Mouse (Mus musculus) telencephalon, adult 2 months (tissue): Measurements from ENCODE around the gene Primpol.
A peak's percentile ranks its signal among the peaks of the same experiment; 100 is the strongest.

Experiments used
- DNase-seq: peaks from one replicate; pipeline ENCODE4 v3.0.0-alpha.2; 2011; ENCODE audit warnings: low read depth, low spot score

The Primpol gene

DNA sequence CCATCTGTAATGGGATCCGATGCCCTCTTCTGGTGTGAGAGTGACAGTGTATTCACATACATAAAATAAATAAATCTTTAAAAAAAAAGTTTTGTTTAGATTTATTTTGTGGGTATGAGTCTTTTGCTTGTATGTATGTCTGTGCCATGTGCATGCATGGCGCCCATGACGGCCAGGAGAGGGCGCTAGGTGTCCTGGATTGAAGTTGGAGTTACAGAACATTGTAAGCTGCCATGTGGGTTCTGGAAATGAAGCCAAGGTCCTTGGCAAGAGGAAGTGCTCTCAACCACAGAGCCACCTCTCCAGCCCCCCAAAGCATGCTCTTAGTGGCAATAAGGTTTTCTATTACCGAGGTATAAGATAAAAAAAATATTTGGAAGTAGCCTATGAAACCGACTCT lies 57.6 kb downstream of the Primpol start:
- DNase-seq, result no peak

DNA sequence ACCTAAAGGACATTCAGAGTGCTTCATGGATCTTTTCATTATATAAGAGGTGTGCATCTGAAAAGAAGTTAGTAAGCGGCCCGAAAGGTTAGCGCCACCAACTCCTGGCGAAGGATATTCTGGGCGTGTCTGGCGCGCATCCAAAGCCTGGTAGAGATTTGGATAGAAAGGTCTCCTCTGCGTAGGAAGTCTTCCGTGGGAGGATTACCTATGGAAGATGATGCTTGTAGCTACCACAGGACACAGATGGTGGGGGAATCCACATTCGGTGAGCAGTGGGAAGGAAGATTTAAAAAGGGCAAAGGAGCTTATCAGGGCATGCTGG lies 64.6 kb downstream of the Primpol start:
- no peak for DNase-seq

DNA sequence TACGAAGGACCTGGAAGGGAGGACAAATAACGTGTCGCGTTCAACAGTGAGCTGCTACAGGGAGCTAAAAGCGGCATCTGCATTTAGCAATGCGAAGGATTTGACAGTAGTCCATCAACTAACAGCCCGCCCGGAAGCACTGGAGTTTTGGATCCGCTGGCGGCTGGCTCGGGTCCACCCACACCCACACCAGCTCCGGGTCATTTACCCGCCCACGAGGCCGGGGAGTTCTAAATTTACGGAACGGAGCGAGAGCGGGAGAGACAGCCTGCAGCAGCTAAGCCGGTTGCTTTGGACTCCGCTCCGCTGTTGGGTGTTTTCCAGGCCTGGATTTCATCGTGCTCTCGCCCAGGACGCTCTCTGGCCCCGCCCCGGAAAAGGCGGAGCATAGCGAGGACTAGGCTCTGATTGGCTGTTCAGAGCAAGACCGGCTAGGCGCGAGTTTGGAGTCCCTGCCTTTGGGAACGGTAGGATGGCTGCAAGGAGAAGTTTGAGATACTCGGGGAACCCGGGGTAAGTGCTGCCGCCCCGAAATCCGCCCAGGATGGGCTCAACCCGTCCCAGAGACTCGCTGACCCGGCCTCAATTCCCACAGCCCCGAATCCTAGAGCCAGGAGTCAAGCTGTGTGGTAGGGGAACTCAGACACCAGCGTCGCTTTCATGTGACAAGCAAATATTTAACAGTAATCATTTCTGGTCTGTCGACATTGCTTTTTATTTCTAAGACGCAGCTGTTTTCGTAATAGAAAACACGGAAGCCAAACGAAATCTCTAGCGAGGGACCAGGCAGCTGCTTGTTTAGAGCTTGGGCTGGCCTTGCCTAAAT lies 65.2 kb downstream of the Primpol start, which contains the start of gene Cenpu:
Gene Cenpu (plus strand): TSS at position 414 of the 826 bp plus-strand sequence.
- DNase-seq, result peak; percentile 99

DNA sequence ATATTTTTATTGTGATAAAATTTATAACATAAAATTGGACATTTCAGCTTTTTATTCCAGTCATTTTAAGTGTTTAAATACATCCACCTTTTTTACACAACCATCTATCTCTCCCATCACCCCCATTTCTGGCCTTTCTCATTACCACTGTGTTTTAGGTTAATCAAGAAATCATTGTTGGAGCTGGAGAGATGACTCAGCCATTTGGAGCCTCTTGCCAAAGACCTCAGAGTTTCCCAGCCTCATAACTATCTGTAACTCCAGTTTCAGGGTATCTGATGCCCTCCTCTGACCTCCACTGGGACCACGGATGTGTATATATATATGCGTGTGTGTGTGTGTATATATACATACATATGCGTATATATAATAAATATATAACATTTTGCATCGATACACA lies 66.0 kb downstream of the Primpol start:
- no peak for DNase-seq

DNA sequence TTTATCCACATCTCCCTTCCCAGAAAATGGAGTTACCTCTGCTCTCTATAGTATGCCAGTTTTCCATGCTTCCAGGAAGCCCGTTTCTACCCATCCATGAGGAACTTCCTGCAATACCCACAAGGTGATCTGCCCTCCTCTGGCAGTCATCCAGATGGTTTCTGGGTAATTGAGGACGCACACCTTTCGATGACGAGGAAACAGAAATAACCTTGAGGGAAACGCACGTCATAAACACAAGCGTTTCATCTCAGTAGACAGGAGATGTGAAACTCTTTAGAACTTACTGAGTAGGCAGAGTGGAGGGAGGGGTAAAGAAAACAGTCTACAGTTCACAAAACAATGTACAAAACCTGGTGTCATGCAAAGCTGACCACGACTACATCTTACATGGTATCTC lies 67.0 kb downstream of the Primpol start:
- DNase-seq, result no peak

DNA sequence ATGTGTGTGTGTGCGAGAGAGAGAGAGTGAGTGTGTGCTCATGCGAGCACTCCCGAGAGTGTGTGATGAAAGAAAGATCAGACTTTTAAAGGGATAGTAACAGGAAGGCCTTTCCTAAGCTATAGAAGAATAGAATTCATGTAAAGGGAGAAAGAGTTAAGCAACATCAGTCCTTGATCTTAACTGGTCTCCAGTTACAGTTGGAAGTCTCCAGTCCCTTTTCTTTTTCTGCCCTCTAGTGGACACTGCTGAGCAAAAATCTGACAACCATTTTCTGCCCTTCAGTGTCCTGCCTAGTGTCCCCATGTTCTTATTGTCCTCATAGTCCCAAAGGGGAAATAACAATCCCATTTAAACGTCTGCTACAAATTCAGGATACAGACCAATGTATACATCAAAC lies 69.8 kb downstream of the Primpol start:
- DNase-seq, result peak; percentile 36

DNA sequence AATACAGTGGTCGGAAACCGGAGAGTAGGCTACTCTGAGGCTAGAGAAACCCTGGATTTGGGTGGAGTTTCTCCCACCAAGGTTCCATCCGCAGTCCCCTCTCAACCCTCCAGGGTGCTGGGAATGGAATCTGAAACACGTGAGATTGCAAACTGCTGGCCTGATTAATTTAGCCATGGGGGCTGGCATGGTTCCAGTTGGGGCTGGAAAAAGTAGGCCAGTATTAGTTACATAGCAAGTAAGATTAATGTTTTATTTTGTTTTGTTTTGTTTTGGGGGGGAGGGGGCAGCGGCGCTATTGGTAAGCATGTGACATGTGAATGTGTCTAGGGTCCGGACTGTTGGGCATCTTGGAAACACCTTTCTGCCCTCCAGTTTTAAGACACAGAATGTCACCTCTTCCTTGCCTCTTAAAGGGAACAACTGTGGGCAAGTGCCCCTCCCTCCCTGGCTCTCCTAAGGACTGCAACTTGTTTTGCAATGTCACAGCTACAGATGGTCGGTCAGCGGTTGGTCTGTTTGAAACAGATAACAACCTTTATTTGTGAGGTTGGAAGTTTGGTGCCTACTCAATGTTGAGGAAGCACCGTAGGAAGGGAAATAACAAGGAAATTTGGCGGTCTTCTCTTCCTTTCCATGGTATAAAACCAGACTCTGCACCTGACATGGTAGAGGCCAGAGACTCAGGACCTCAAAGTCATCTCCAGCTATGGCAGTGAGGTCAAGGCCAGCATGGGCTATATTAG lies 70.4 kb downstream of the Primpol start:
- DNase-seq, result no peak

DNA sequence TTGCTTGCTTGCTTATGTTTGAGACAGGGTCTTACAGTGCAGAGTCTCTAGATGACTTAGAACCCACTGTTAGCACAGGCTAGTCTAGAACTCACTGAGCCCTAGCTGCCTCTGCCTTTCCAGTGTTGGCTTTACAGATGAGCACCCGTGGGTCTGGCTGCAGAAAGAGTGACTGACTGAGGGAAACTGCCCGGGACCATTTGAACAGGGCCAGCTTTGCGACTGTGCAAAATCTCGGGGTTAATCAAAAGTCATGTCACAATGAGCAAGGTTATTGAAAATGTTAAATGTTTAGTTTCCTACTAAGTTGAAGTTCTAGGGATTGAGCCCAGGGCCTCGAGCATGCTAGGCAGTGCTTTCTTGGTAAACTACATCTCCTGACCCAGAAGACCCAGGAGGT lies 71.2 kb downstream of the Primpol start:
- DNase-seq, result no peak

DNA sequence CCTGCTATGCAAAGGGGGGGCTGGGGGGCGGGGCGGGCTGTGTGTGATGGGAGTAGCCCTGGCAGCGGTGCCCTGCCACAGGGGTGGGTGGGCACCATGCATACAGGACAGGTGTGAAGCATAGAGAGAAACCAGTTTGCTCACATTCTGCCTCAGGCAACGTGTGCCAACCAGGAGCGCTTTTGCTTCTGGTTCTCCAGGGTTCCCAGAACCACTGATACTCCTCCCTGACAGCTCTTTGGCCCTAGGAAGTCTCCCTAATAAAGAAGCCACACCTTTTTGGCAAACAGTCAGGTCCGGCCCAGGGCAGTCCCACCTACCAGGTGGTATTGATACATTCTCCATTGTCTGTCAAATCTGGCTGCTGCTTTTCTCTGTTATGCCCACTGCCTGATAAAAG lies 73.3 kb downstream of the Primpol start:
- DNase-seq, result no peak

DNA sequence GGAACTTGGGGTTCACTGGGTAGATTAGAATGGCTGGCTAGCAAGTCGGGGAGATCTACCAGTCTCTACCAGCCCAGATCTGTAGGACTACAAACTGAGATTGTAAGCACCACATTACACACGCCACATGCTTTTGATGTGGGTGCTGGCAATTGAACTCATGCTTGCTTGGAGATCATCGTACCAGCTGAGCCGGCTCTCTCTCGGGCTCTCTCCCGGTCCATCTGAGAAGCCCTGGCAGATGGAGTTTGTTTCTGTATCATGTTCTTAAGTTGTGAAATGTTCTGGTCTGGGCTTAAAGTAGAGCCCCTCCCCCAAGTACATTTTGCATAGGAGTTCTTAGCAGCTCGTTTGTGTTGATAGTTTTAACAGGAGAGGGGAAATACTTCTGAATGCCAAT lies 73.8 kb downstream of the Primpol start:
- no peak for DNase-seq

DNA sequence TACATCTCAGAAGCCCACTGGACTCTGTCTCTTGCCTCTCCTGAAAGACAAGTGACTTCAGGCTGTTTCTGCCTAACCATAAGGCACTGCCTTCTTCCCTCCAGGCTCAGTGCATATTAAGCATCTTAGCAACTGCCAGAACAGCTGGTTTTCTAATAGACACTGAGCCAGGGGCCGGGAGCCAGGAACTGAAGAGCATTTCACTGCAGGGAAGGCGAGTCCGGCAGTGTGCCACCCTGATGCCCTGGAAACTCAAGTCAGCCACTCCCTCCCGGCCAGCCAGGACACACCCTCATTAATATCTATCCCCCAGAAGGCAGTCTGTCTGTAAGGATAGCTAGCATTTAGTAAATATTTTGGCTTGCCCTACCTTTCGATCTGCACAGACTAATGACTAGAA lies 77.3 kb downstream of the Primpol start:
- no peak for DNase-seq

DNA sequence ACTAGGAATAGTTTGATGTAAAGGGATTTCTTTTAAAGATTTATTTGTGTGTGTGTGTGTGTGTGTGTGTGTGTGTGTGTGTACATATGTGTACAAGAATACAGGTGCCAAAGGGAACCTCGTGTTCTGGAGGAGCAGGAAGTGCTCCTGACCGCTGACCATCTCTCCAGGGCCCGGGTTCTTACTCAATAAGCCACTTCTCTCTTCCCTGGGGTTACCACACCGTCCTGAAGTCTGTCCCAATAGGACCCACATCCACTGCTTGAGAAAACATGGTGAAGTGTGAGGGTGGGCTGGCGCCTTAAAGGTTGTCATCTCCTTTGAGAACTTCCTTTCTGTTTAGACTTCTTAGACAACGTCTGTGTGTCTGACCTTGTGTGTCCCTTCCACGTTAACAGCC lies 83.1 kb downstream of the Primpol start:
- DNase-seq, result no peak

DNA sequence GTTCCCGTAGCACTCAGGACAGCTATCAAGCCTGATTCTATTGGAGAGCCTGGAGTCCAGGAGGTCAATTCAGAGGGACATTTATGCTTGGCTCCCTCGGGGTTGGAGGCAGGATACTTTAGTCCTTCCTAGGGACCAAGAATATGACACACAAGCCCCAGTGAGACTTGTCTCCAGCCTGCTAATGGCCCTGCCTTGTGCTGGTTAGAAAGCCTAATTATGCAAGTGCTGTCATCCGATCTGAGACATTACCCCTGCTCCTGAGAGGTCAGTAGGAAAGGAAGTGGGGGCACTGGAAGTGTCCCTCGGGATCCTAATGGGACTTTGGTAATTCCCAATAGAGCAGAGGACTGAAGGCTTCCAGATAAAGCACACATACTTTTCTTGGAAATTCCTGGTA lies 86.5 kb downstream of the Primpol start:
- DNase-seq, result no peak

DNA sequence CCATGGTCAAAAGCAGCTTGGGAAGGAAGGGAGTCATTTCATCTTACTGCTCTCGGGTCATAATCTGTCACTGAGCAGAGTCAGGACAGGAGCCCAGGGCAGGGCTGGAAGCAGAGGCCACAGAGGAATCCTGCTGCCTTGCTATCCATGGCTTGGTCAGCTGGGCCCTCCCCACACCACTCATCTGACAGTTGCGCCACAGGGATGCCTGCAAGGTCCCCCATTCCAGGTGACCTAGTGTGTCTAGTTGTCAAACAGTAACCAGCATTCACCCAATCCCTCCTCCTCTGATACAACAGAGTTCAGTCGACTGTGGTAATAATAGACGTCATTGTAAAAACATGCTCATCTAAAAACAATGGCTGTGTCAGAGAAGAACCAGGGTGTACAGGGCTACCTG lies 87.5 kb downstream of the Primpol start:
- no peak for DNase-seq

DNA sequence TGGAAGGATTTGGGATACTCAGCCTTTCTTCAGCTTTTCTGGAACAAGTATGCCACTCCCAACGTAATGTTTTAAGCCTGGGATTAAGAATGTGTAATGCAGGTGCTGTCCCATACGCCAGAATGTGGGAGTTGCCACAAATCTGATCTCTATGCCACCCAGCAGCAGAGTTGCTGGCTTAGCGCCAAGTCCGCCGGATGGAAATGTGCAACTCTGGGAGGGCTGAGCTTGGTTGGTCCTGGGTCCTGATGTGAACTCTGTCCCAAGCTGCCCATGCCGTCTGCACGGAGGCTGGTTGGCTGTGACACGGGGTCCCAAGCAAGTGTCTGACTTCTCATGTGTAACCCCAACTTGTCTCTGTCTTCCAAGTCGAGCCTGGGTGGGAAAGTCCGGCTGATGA lies 90.2 kb downstream of the Primpol start:
- DNase-seq, result no peak

DNA sequence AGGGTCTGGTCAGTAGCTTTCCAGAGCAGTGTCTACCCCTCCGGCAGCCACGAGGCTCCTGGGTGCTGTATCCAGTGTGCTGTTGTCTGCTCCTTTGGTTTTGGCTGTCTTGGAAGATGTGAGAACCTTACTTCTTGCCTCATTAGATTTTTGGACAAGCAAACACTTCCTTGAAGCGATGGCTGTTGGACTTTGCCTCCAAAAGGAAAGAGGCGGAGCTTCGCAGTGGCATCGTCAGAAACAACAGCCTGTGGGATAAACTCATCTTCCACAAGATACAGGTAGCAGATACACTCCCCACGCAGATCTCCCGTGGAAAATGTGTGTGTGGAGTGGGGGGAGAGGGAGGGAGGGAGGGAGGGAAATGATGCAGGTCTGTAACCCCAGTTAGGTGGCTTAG lies 90.9 kb downstream of the Primpol start:
- DNase-seq, result no peak
